Mouse (Mus musculus): Measurements from ENCODE around the gene Pitpnm2. TPM values are rescaled to one million over a fixed set of nuclear protein-coding genes. Genes with fewer than 3 reads are reported as not detected.
"Not testable (repeated sequence)": the region's sequence is repeated elsewhere in the genome, so short reads cannot be mapped to it uniquely, and the experiment has no call there.

The Pitpnm2 gene
- polyA plus RNA-seq, 1 experiment from 2014 or later, result 4.9 TPM

DNA sequence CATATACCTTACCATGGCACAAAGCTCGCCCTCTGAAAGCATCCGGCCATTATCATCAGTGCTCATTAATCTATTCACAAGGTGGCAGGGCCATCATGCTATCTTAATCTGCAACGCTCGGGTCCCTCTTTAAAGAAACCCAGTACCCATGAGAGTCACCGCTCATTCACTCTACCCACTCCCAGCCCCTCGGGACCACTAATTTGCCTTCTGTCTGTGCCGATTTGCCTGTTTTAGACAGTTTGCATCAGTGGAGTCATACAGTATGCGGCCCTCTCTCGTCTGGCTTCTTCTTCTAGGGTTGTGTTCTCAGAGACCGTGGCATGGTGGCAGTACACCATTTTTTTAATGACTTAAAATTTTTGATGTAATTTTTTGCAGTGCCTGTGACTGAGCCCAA lies 30.1 kb downstream of the Pitpnm2 start:
- Histone ChIP-seq H3K36me3 (peaks cover 8% of the 10 kb centered on the region; the same call in 1 of the 2 replicates), H3K27ac (peak overlapping the region; percentile 89), H3K4me1 (replicated peaks) (peaks cover 99% of the 10 kb centered on the region), H3K27me3 (no peaks in the 10 kb centered on the region), H3K9me3 (replicated peaks) (no peaks in the 10 kb centered on the region), H3K4me2 (0 out of 2 replicates have a peak overlapping the region, but pooled peaks have one; percentile 43), H3K9ac (no peak overlapping the region), H3K4me3 (no peak overlapping the region)
- ATAC-seq (replicated peaks; ENCODE audit: insufficient number of reproducible peaks, insufficient read depth, low FRiP score, low read depth), result no peak
- 70% methylated on average over 10 of the region's 10 CpGs for WGBS

DNA sequence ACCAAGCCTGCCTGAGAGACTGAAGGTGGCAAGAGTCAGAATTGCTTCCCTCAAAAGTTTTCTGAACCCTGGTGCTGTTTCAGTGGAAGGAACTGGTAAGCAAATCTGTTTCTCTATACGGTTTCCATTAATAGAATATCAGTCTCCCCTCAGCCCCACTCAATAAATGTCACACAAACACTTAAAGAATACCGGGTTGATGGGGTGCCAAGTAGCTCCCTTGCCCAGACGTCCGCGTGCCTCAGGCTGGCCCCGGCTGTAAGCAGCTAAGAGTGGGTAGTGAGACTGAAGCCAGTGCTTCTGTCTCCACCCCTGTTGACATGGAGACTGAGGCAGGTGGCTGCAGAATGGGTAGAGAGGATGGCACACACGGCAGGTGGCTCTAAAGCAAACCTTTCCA lies 30.6 kb downstream of the Pitpnm2 start:
- Histone ChIP-seq H3K27me3 (no peaks in the 10 kb centered on the region), H3K9ac (no peak overlapping the region), H3K4me1 (replicated peaks) (peaks cover 99% of the 10 kb centered on the region), H3K4me2 (peak overlapping the region; percentile 43), H3K4me3 (no peak overlapping the region), H3K9me3 (replicated peaks) (no peaks in the 10 kb centered on the region), H3K27ac (peak overlapping the region; percentile 89), H3K36me3 (peaks cover 8% of the 10 kb centered on the region; the same call in 1 of the 2 replicates)
- peak; percentile 47; the same call in 1 of the 2 replicates for ATAC-seq (replicated peaks; ENCODE audit: insufficient number of reproducible peaks, insufficient read depth, low FRiP score, low read depth)
- whole genome bisulfite sequencing, result 32% methylated on average over 7 of the region's 7 CpGs

DNA sequence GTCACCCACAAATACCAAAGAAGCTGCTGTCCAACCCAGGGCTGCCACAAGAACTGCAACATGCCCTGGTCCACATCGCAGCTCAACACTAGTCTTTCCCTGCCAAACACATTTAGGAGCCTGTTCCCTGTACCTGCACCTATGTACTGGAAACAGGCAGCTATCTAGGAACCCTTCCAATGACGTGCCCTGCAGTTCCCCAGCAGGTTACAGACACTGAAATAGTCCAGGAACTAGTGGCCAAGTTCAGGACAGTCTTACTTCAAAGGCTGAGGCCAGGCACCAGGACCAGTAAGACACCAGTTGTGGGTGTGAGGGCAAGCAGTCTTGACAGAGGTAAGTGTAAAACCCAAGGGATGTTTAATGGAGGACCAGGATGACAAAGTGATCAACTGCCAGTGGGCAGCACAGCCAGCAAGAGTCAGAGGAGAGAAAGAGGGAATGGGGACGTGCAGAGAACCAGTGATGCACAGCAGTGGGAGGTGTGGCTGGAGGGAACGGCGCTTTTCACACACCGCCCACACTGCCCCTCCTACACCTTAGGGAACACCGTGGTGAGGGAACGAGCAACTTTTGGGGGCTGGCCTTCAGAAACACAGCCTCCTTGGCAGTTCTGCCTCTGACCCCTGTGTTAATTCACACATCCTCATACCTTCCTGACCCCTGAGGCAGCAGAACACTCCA lies 31.9 kb downstream of the Pitpnm2 start:
- Histone ChIP-seq H3K9ac (no peak overlapping the region), H3K4me2 (no peak overlapping the region), H3K4me1 (replicated peaks) (peaks cover 98% of the 10 kb centered on the region), H3K27ac (peak overlapping the region; percentile 89), H3K36me3 (peaks cover 8% of the 10 kb centered on the region; the same call in 1 of the 2 replicates), H3K4me3 (no peak overlapping the region), H3K27me3 (no peaks in the 10 kb centered on the region), H3K9me3 (replicated peaks) (no peaks in the 10 kb centered on the region)
- 54% methylated on average over 8 of the region's 8 CpGs for WGBS
- no peak for ATAC-seq (replicated peaks; ENCODE audit: insufficient number of reproducible peaks, insufficient read depth, low FRiP score, low read depth)

DNA sequence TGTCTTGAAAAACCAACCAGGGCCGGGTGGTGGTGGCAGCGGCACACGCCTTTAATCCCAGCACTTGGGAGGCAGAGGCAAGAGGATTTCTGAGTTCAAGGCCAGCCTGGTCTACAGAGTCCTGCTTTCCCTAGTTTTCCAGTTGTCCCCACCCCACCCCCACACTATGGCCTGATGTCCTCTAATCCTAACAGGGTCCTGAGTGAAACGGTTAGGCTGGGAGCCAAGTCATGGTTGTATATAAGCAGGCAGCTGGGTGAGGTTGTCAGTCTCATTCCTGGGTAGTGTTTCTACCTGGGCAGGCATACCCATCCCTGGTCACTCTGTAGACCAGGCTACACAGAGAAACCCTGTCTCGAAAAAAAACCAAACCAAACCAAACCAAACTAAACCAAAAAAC lies 32.5 kb downstream of the Pitpnm2 start:
- H3K4me3 ChIP-seq; H3K9me3 ChIP-seq (replicated peaks); H3K9ac ChIP-seq; H3K27me3 ChIP-seq; ATAC-seq (replicated peaks; ENCODE audit: insufficient number of reproducible peaks, insufficient read depth, low FRiP score, low read depth); H3K36me3 ChIP-seq; H3K4me2 ChIP-seq: not testable (repeated sequence)
- WGBS, result 85% methylated on average over 5 of the region's 5 CpGs
- H3K4me1 ChIP-seq (replicated peaks), result peaks cover 95% of the 10 kb centered on the region
- H3K27ac ChIP-seq, result peak overlapping the region; percentile 89

DNA sequence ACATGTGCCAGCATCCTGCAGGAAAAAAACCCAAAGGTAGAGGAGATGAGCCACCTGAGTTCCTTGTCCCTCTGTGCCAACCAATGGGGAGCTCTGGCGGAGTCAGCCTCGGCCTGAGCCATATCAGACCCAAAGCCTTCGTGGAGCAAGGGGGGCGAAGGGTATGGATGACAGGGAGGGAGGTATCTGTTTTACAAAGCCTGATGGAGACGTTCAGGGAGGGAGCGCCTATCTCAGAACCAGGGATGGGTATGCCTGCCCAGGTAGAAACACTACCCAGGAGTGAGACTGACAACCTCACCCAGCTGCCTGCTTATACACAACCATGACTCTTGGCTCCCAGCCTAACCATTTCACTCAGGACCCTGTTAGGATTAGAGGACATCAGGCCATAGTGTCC lies 33.2 kb downstream of the Pitpnm2 start:
- Histone ChIP-seq H3K36me3 (peaks cover 8% of the 10 kb centered on the region; the same call in 1 of the 2 replicates), H3K9me3 (replicated peaks) (no peaks in the 10 kb centered on the region), H3K27me3 (no peaks in the 10 kb centered on the region), H3K4me2 (no peak overlapping the region), H3K9ac (no peak overlapping the region), H3K4me1 (replicated peaks) (peaks cover 95% of the 10 kb centered on the region), H3K27ac (peak overlapping the region; percentile 95; the same call in 1 of the 2 replicates), H3K4me3 (no peak overlapping the region)
- 87% methylated on average over 6 of the region's 6 CpGs for WGBS
- ATAC-seq (replicated peaks; ENCODE audit: insufficient number of reproducible peaks, insufficient read depth, low FRiP score, low read depth), result no peak

DNA sequence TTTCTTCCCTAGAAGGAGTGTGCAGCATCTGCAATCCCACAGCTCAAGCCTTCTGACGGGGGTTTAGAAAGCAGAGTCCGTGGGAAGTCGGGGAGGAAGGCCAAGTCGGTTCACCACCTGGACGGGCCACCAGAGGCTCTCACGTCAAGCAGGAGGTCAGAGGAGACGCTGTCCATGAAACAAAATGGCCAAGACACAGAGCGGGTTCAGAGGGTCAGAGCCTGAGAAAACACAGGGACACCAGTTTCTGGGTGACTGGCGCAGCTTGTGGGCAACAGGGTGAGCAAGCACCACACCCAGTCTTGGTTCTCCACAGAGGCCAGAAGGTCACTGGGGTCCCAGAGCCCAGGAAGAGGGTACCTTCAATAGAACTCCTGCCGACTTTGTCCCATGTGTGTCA lies 33.9 kb downstream of the Pitpnm2 start:
- H3K9ac ChIP-seq, result no peak overlapping the region
- H3K4me1 ChIP-seq (replicated peaks), result peaks cover 95% of the 10 kb centered on the region

DNA sequence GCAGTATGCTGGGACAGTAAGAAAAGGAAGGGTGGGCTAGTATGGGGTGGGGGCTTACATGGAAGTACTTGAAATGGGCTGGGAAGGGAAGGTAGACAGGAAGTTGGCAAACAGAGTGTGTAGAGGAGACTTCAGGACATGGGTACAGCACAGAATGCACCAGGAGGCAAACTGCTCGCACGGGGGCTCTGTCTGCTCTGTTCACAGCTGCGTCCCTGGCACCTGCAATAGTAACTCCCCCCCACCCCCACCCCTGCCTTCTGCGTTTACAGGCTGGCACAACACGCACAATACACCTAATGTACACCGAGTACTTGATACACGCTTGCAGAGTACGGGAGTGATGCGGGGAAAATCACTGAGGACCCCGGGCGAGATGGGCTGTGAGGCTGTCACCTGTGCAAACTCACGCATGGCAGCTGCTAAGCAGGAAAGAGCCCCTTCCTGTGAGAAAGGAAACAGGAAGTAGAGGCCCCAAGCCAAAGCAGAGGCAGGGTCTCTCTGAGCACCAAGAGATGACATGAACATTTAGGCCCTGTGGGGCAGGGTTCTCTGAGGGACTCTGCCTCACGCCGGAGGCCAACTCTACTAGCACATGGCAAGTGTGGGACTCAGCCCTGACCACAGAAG lies 34.9 kb downstream of the Pitpnm2 start:
- ATAC-seq (replicated peaks; ENCODE audit: insufficient number of reproducible peaks, insufficient read depth, low FRiP score, low read depth), result no peak
- peaks cover 8% of the 10 kb centered on the region; the same call in 1 of the 2 replicates for H3K36me3 ChIP-seq

More for the DNA sequence above, 33.9 kb downstream of the Pitpnm2 start:
- Histone ChIP-seq H3K27ac (peak overlapping the region; percentile 95), H3K36me3 (peaks cover 8% of the 10 kb centered on the region; the same call in 1 of the 2 replicates), H3K4me3 (no peak overlapping the region), H3K27me3 (no peaks in the 10 kb centered on the region), H3K4me2 (no peak overlapping the region), H3K9me3 (replicated peaks) (no peaks in the 10 kb centered on the region)
- WGBS, result 73% methylated on average over 10 of the region's 10 CpGs
- no peak for ATAC-seq (replicated peaks; ENCODE audit: insufficient number of reproducible peaks, insufficient read depth, low FRiP score, low read depth)

DNA sequence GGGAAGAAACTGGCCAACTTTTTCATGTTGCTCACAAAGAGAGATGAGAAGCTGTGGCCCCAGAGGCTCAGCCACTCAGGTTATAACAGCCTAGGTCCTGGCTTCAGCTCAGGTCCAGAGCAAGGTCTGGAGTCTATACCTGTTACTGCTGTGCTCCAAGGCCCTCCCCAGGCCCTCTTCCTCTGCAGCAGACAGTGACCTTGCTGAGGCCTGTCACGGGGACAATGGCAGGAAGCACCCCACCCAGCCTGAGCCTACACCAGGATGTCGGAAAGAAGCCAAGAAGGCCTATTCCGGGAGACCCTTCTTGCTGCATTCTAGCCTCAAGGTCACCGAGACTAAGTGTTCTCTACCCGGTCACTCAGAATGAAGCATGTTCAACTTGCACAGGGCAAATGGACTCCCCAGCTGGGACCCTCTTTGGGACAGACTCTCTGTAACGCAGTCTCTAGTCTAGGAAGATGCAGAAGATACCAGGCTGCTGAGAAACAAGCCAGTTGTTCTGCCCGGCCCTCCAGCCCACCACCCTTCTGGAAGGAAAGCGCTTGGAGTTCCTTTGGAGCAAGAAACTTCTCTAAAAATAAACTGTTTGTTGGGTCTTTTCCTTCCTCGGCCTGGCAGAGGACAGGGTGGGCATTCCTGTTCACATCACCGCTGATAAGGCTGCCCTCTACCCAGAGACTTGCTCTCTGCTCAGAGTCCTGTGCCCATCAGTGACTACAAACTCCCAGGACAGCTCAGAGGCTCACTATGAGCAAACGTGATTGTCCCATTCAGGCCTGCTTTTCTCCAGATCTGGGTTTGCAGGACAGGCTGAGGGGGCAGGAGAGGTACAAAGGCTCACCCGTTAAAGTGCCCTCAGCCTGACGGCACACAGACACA lies 35.7 kb downstream of the Pitpnm2 start:
- peak overlapping the region; percentile 36; the same call in 1 of the 2 replicates for H3K9ac ChIP-seq
- no peaks in the 10 kb centered on the region for H3K27me3 ChIP-seq
- H3K4me1 ChIP-seq (replicated peaks), result peaks cover 93% of the 10 kb centered on the region
- peak; percentile 60 for ATAC-seq (replicated peaks; ENCODE audit: insufficient number of reproducible peaks, insufficient read depth, low FRiP score, low read depth)
- H3K4me2 ChIP-seq, result peak overlapping the region; percentile 18
- WGBS, result 31% methylated on average over 13 of the region's 13 CpGs
- no peak overlapping the region for H3K4me3 ChIP-seq
- H3K9me3 ChIP-seq (replicated peaks), result no peaks in the 10 kb centered on the region
- peak overlapping the region; percentile 95 for H3K27ac ChIP-seq
- H3K36me3 ChIP-seq, result peaks cover 8% of the 10 kb centered on the region; the same call in 1 of the 2 replicates

More for the DNA sequence above, 34.9 kb downstream of the Pitpnm2 start:
- 74% methylated on average over 14 of the region's 14 CpGs for WGBS
- Histone ChIP-seq H3K4me1 (replicated peaks) (peaks cover 95% of the 10 kb centered on the region), H3K27ac (peak overlapping the region; percentile 95), H3K9me3 (replicated peaks) (no peaks in the 10 kb centered on the region), H3K27me3 (no peaks in the 10 kb centered on the region), H3K4me2 (peak overlapping the region; percentile 2; the same call in 1 of the 2 replicates), H3K4me3 (no peak overlapping the region), H3K9ac (0 out of 2 replicates have a peak overlapping the region, but pooled peaks have one; percentile 36)

DNA sequence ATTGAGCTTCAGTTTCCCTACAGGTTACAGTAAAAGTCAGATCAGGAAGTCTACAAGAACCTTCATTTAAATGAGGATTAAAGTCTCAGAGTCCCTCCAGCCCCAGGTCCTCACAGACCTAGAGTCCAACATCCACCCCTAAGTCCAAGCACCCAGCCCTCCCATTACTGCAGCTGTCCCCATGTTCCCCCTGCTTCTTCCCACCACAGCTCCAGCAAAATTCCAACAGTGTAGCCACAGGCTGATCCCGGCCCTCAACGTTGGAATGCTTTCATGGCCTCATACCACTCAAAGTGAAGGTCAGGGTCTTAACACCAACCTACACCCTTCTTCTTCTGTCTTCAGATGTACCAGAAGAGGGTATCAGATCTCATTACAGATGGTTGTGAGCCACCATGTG lies 37.9 kb downstream of the Pitpnm2 start:
- Histone ChIP-seq H3K27ac (peak overlapping the region; percentile 77), H3K4me2 (no peak overlapping the region), H3K36me3 (peaks cover 8% of the 10 kb centered on the region; the same call in 1 of the 2 replicates), H3K9me3 (replicated peaks) (no peaks in the 10 kb centered on the region), H3K4me3 (no peak overlapping the region), H3K4me1 (replicated peaks) (peaks cover 93% of the 10 kb centered on the region), H3K27me3 (no peaks in the 10 kb centered on the region), H3K9ac (no peak overlapping the region)
- no peak for ATAC-seq (replicated peaks; ENCODE audit: insufficient number of reproducible peaks, insufficient read depth, low FRiP score, low read depth)
- WGBS, result 37% methylated on average over 2 of the region's 2 CpGs

DNA sequence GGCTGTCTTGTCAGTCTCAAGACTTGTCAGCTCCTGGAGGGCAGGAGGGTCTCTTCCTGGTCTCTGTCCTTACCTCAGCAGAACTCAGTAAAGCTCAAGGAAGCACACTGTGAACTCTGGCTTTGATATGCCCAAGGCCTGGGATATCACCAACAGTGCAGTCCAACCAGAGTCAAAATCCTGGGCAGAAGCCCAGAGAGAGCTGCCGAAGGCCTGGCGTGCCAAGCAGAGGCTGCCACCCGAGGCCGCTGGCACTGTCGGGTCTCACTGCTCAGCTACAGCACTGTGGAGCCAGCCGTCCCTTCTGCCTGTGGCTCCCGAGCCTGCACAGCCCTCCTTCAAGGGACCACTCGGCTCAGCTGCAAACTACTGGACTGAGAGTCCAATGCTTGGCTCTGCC lies 38.3 kb downstream of the Pitpnm2 start:
- H3K4me1 ChIP-seq (replicated peaks), result peaks cover 93% of the 10 kb centered on the region
- no peaks in the 10 kb centered on the region for H3K9me3 ChIP-seq (replicated peaks)
- ATAC-seq (replicated peaks; ENCODE audit: insufficient number of reproducible peaks, insufficient read depth, low FRiP score, low read depth), result no peak
- peaks cover 8% of the 10 kb centered on the region; the same call in 1 of the 2 replicates for H3K36me3 ChIP-seq
- WGBS, result 60% methylated on average over 8 of the region's 8 CpGs
- H3K27ac ChIP-seq, result peak overlapping the region; percentile 77
- H3K4me2 ChIP-seq, result no peak overlapping the region
- no peak overlapping the region for H3K4me3 ChIP-seq
- no peaks in the 10 kb centered on the region for H3K27me3 ChIP-seq
- no peak overlapping the region for H3K9ac ChIP-seq

Measured in heart, embryonic 15.5 days (tissue).